7 mouse cellular contexts compared by ENCODE assay signal in the genomic region with DNA sequence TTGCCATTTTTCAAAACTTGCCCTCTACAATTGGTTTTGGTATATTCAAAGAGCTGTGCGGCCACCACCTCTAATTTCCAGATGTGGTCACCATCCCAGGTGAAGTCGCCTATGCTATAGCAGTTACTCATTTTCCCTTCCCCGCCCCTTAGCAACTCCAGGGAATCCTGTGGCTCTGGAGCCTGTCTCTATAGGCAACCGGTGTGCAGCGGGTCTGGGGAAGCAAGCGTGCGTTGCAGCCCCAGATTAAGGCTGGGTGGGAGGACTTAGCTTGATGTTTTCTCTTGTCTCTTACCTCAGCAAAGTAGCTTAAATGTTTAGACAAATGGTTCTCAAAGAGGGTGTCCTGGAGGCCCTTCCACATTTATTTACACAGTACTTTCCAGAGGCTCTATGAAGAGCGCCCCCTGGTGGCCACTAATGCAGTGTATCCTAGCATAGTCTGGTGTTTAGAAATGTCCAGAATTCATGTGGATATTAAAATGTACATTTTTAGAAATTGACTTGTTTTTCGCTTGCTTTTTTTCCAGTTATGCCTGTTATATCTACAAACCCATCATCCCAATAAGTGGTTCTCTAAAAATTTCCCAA.
DNase-seq lines count a peak whose midpoint lies in the region.

No protein-coding gene starts in this region.

- peak; percentile 70 for DNase-seq in layer of hippocampus, adult 11-12 months (ENCODE audit: low spot score)
- DNase-seq in layer of hippocampus, adult 9-10 months (ENCODE audit: low spot score): no peak
- peak; percentile 53 to 60 for DNase-seq in CD8-positive naive resting alpha-beta T cell, adult 2 months (ENCODE audit: low read depth in 2 of 2, low spot score in 2 of 2)
- peak; percentile 73 for DNase-seq in R1 (ENCODE audit: low read depth, low spot score)
- DNase-seq in cerebellum, postnatal 10 days: peak; percentile 77 to 80
- DNase-seq in kidney, postnatal 36 days: peak; percentile 38 to 80
- peak; percentile 27 to 45 for DNase-seq in natural killer cell, adult 2 months (ENCODE audit: low spot score in 2 of 2)
